Mouse (Mus musculus) liver, embryonic 14.5 days (tissue): ENCODE data around the gene Tbc1d14. TPM values are rescaled to one million over a fixed set of nuclear protein-coding genes. Genes with fewer than 3 reads are reported as not detected.

ENCODE experiments used
- ATAC-seq: fragments of 200-750 bp; cut with Nextera tagmentation; 2 replicates; pipeline ENCODE4 v1.8.0; 2017; ENCODE audit warnings: moderate number of reproducible peaks, mild to moderate bottlenecking, moderate library complexity; ENCODE audit not compliant: insufficient read depth
- DNase-seq, 3 experiments: peaks; one replicate each; pipeline ENCODE4 v3.0.0-alpha.2; 2012 to 2013; ENCODE audit warnings: low read depth in 3 of 3, low spot score in 3 of 3
- H3K27ac ChIP-seq: fragments of 300-500 bp; sonication (generic); 2 replicates; pipeline ENCODE4 v1.5.1; 2014; ENCODE audit warnings: moderate library complexity, mild to moderate bottlenecking, control low read depth, inconsistent platforms
- H3K27me3 ChIP-seq: fragments of 300-500 bp; sonication (generic); 2 replicates; pipeline ENCODE4 v1.6.1; 2014; ENCODE audit warnings: mild to moderate bottlenecking, low read length, moderate library complexity; ENCODE audit not compliant: control insufficient read depth, insufficient read depth
- H3K36me3 ChIP-seq: fragments of 300-500 bp; sonication (generic); replicated peaks from 2 replicates; pipeline ENCODE4 v1.6.1; 2014; ENCODE audit warnings: low read depth; ENCODE audit not compliant: control insufficient read depth, insufficient read depth
- H3K4me1 ChIP-seq, 2 experiments: fragments of 200-500 bp in 1 of 2; fragments of 300-500 bp in 1 of 2; sonication (generic) in 1 of 2; replicated peaks; 2 replicates each; pipeline ENCODE4 v1.6.1; 2012 to 2014; ENCODE audit warnings: antibody characterized with exemption in 1 of 2, inconsistent platforms in 1 of 2, low read length in 1 of 2; ENCODE audit not compliant: control insufficient read depth in 2 of 2, insufficient read depth in 2 of 2
- H3K4me2 ChIP-seq: fragments of 300-500 bp; sonication (generic); 2 replicates; pipeline ENCODE4 v1.6.1; 2014; ENCODE audit warnings: low read depth, mild to moderate bottlenecking, control low read depth, moderate library complexity
- H3K4me3 ChIP-seq, 2 experiments: fragments of 200-500 bp in 1 of 2; fragments of 300-500 bp in 1 of 2; sonication (generic) in 1 of 2; 2 replicates each; pipeline ENCODE4 v1.5.1; 2012 to 2014; ENCODE audit warnings: low read depth in 2 of 2, low read length in 2 of 2, mild to moderate bottlenecking in 2 of 2, control low read depth in 1 of 2, inconsistent platforms in 1 of 2, moderate library complexity in 1 of 2; ENCODE audit not compliant: insufficient read depth in 1 of 2
- H3K9ac ChIP-seq: fragments of 300-500 bp; sonication (generic); replicated peaks from 2 replicates; pipeline ENCODE4 v1.6.1; 2014; ENCODE audit warnings: mild to moderate bottlenecking, control low read depth, moderate library complexity
- H3K9me3 ChIP-seq: fragments of 300-500 bp; sonication (generic); 2 replicates; pipeline ENCODE4 v1.6.1; 2016; ENCODE audit warnings: low read length, mixed read lengths; ENCODE audit not compliant: control insufficient read depth
- CTCF ChIP-seq: IDR thresholded peaks from 2 replicates; pipeline ENCODE4 v1.5.1; 2016; ENCODE audit warnings: antibody characterized with exemption, low read depth, control low read depth
- EP300 ChIP-seq: IDR thresholded peaks from 2 replicates; pipeline ENCODE4 v1.6.1; 2016; ENCODE audit warnings: antibody characterized with exemption, low read depth
- WGBS: fragments of 180-500 bp; shearing (Covaris S2); extraction: QIAGEN DNeasy Blood & Tissue Kit; methylation state at CpG from one replicate; pipeline ENCODE4 v1.1.7; 2014; ENCODE audit not compliant: insufficient replicate concordance; 5-methylcytosine and 5-hydroxymethylcytosine counted together
- polyA plus RNA-seq, 2 experiments: library from polyadenylated mRNA; depleted of rRNA in 1 of 2; stranded (reverse) in 1 of 2; unstranded in 1 of 2; fragments of >200 nt; fragmentation: Nextera tagmentation in 1 of 2; extraction: Ambion mirVana in 1 of 2; gene quantifications; 2 replicates each; pipeline versions ENCODE4 v1.2.1 to v1.2.3; 2012 to 2014

Gene Tbc1d14
- polyA plus RNA-seq, 2 experiments, result 6.8 to 8.2 TPM

- H3K27ac ChIP-seq, result no peak overlapping the region
- peaks cover 7 to 11% of the 10 kb centered on the region in 2 experiments for H3K4me1 ChIP-seq
- H3K27me3 ChIP-seq, result no peaks in the 10 kb centered on the region
- no peak overlapping the region for H3K4me3 ChIP-seq
- 8% methylated on average over 4 of the region's 4 CpGs for WGBS
- ATAC-seq (0 out of 2 replicates have a peak, but pooled peaks have one; percentile 35), DNase-seq (peak; percentile 34 to 47 (median 40))
- H3K9ac ChIP-seq, result no peak overlapping the region
- TF ChIP-seq EP300, result no peak
- peak; percentile 80 for TF ChIP-seq CTCF
- H3K4me2 ChIP-seq, result no peak overlapping the region
- H3K9me3 ChIP-seq, result no peaks in the 10 kb centered on the region
- H3K36me3 ChIP-seq, result no peaks in the 10 kb centered on the region
Observed at GRCm38 (mm10) chr5:36538576-36539187, 54.4 kb downstream of the Tbc1d14 start.

GRCm38 (mm10) chr5:36536424-36536823, 56.7 kb downstream of the Tbc1d14 start:
- Histone ChIP-seq H3K4me2 (no peak overlapping the region), H3K36me3 (no peaks in the 10 kb centered on the region), H3K4me1 (peaks cover 7 to 13% of the 10 kb centered on the region in 2 experiments), H3K4me3 (no peak overlapping the region), H3K9ac (no peak overlapping the region), H3K9me3 (no peaks in the 10 kb centered on the region), H3K27ac (no peak overlapping the region), H3K27me3 (no peaks in the 10 kb centered on the region)
- TF ChIP-seq CTCF, result no peak
- no peak for TF ChIP-seq EP300
- DNase-seq (no peak), ATAC-seq (no peak)
- WGBS, result 53% methylated on average over 3 of the region's 3 CpGs

- Histone ChIP-seq H3K36me3 (no peaks in the 10 kb centered on the region), H3K4me3 (no peak overlapping the region), H3K27ac (no peak overlapping the region), H3K4me2 (no peak overlapping the region), H3K9me3 (no peaks in the 10 kb centered on the region), H3K4me1 (peaks cover 10 to 18% of the 10 kb centered on the region in 2 experiments), H3K9ac (no peak overlapping the region), H3K27me3 (no peaks in the 10 kb centered on the region)
- TF ChIP-seq CTCF, result no peak
- TF ChIP-seq EP300, result no peak
- no peak for ATAC-seq
- WGBS, result 60% methylated on average over 6 of the region's 6 CpGs
- no peak for DNase-seq
Observed at GRCm38 (mm10) chr5:36535438-36536176, 57.5 kb downstream of the Tbc1d14 start.

- 17% methylated on average over 6 of the region's 6 CpGs for WGBS
- ATAC-seq (no peak), DNase-seq (no peak)
- Histone ChIP-seq H3K4me2 (no peak overlapping the region), H3K36me3 (no peaks in the 10 kb centered on the region), H3K27ac (no peak overlapping the region), H3K9ac (no peak overlapping the region), H3K9me3 (no peaks in the 10 kb centered on the region), H3K4me3 (no peak overlapping the region), H3K27me3 (no peaks in the 10 kb centered on the region), H3K4me1 (peaks cover 11 to 18% of the 10 kb centered on the region in 2 experiments)
- no peak for TF ChIP-seq EP300
- TF ChIP-seq CTCF, result no peak
Observed at GRCm38 (mm10) chr5:36534455-36535030, 58.5 kb downstream of the Tbc1d14 start.
